Mouse (Mus musculus): Measurements from ENCODE around the gene Wsb2. TPM values are rescaled to one million over a fixed set of nuclear protein-coding genes. Genes with fewer than 3 reads are reported as not detected.
A peak's percentile ranks its signal among the peaks of the same experiment; 100 is the strongest.

Wsb2 gene
- 7.5 and 29.6 TPM in 2 replicates for polyA plus RNA-seq (2012; ENCODE audit: insufficient read depth, low replicate concordance)

GRCm38 (mm10) chr5:117357129-117357477 lies at the start of gene Wsb2:
TSS of gene Wsb2 (plus strand) at chr5:117357304.
- TF ChIP-seq FLI1 (IDR thresholded peaks at IDR 0.05; ENCODE audit: low read length): no peak
- TF ChIP-seq GATA1 (IDR thresholded peaks at IDR 0.05; ENCODE audit: borderline replicate concordance, low read length): no peak
- Histone ChIP-seq H3K27me3 (replicated peaks) (peaks cover 31% of the 10 kb centered on the region), H3K4me3 (replicated peaks) (peak within 1 kb of the TSS; percentile 93), H3K4me1 (peaks cover 67% of the 10 kb centered on the region), H3K9me3 (no peaks in the 10 kb centered on the region), H3K36me3 (replicated peaks; ENCODE audit: low read length) (no peaks in the 10 kb centered on the region)

DNA sequence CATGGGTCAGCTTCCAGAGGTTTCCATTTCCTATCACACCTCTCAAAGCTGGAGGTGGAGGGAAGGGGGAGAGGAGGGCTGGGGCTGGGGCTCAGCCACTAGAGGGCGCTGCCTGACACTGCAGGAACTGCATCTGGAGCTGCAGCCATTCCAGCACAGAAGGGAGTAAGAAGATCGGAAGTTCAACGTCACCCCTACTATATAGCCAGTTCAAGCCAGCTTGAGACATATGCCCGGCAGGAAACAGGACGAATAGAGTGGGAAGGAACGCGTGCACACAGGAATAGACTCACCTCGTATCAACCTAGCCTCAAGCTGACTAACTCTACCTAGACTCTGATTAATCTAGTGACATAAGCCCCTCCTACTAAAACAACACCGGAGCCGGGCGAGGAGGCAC lies 49.4 kb upstream of the Wsb2 start:
- Histone ChIP-seq H3K9me3 (peaks cover 6% of the 10 kb centered on the region; the same call in 1 of the 2 replicates), H3K27me3 (replicated peaks) (peaks cover 15% of the 10 kb centered on the region), H3K36me3 (replicated peaks; ENCODE audit: low read length) (no peaks in the 10 kb centered on the region), H3K4me1 (peaks cover 6% of the 10 kb centered on the region), H3K4me3 (replicated peaks) (peak overlapping the region; percentile 84)
- no peak for TF ChIP-seq FLI1 (IDR thresholded peaks at IDR 0.05; ENCODE audit: low read length)
- no peak for TF ChIP-seq GATA1 (IDR thresholded peaks at IDR 0.05; ENCODE audit: borderline replicate concordance, low read length)

GRCm38 (mm10) chr5:117313420-117313819 lies 43.7 kb upstream of the Wsb2 start:
- Histone ChIP-seq H3K27me3 (replicated peaks) (peaks cover 54% of the 10 kb centered on the region), H3K4me1 (no peaks in the 10 kb centered on the region), H3K9me3 (peaks cover 7% of the 10 kb centered on the region; the same call in 1 of the 2 replicates), H3K4me3 (replicated peaks) (peak overlapping the region; percentile 62), H3K36me3 (replicated peaks; ENCODE audit: low read length) (no peaks in the 10 kb centered on the region)
- TF ChIP-seq FLI1 (IDR thresholded peaks at IDR 0.05; ENCODE audit: low read length): no peak
- no peak for TF ChIP-seq GATA1 (IDR thresholded peaks at IDR 0.05; ENCODE audit: borderline replicate concordance, low read length)

DNA sequence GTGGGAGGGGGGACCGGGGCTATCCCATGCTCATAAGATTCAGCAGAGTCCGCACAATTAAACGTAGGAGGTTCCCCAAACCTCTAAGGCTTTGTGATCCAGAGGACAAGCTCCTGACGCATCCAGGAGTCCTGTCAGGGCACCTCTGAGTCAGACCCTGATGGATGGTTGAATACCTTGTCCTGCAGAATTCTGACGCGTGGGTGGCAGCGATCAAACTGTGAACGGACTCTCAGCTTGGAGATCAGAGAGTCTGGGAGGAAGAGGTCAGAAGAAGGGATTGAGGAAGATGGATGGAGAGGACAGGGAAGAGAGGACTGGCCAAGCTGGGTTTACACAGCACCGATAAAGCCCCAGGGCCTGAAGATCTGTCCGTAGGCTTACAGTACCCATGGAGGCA lies 43.2 kb upstream of the Wsb2 start:
- H3K9me3 ChIP-seq: peaks cover 7% of the 10 kb centered on the region; the same call in 1 of the 2 replicates
- no peak for TF ChIP-seq GATA1 (IDR thresholded peaks at IDR 0.05; ENCODE audit: borderline replicate concordance, low read length)
- no peak for TF ChIP-seq FLI1 (IDR thresholded peaks at IDR 0.05; ENCODE audit: low read length)
- H3K36me3 ChIP-seq (replicated peaks; ENCODE audit: low read length): no peaks in the 10 kb centered on the region
- H3K4me1 ChIP-seq: peaks cover 4% of the 10 kb centered on the region
- H3K27me3 ChIP-seq (replicated peaks): peaks cover 59% of the 10 kb centered on the region
- H3K4me3 ChIP-seq (replicated peaks): no peak overlapping the region

DNA sequence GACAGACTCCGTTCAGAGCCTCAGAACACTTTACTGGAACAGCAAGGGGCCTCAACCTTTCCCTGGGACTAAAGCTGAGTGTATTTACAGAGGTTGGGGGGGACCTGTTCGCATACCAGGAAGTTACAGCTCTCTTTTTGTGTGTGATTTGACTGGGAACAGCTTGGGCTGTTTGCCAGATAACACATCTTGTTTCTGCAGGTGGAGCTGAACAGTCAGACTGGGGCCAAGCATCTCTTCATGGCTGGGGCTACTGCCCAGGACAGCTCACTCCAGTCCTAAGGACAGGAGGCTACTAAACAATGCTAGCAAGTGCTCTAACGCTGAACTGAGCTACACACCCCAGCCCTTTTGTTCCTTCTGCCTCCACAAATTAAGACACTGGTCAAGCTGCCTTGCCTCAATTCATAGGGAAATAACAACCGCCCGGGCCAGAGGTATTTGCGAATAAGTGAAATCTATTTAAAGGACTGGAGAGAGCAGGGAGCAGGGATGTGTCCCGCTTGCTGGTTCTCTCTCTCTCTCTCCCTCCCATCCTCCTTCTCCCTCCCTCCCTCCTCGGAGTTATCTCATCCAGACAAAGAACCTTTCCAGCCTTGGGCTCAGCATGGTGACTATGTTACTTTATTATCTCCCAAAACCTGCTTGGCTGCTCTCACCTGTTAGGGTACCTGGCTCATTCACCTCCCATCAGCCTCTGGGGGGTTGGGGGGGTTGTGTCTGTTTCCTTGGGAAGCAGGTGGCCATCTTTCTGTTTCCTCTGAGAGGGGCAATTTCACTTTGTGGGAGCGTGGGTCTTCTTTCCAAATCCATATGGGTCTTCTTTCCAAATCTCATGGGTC lies 42.3 kb upstream of the Wsb2 start:
- H3K4me3 ChIP-seq (replicated peaks): no peak overlapping the region
- no peaks in the 10 kb centered on the region for H3K36me3 ChIP-seq (replicated peaks; ENCODE audit: low read length)
- H3K9me3 ChIP-seq: peaks cover 7% of the 10 kb centered on the region; the same call in 1 of the 2 replicates
- H3K27me3 ChIP-seq (replicated peaks): peaks cover 67% of the 10 kb centered on the region
- TF ChIP-seq GATA1 (IDR thresholded peaks at IDR 0.05; ENCODE audit: borderline replicate concordance, low read length) (no peak), FLI1 (IDR thresholded peaks at IDR 0.05; ENCODE audit: low read length) (no peak)
- peaks cover 13% of the 10 kb centered on the region for H3K4me1 ChIP-seq

DNA sequence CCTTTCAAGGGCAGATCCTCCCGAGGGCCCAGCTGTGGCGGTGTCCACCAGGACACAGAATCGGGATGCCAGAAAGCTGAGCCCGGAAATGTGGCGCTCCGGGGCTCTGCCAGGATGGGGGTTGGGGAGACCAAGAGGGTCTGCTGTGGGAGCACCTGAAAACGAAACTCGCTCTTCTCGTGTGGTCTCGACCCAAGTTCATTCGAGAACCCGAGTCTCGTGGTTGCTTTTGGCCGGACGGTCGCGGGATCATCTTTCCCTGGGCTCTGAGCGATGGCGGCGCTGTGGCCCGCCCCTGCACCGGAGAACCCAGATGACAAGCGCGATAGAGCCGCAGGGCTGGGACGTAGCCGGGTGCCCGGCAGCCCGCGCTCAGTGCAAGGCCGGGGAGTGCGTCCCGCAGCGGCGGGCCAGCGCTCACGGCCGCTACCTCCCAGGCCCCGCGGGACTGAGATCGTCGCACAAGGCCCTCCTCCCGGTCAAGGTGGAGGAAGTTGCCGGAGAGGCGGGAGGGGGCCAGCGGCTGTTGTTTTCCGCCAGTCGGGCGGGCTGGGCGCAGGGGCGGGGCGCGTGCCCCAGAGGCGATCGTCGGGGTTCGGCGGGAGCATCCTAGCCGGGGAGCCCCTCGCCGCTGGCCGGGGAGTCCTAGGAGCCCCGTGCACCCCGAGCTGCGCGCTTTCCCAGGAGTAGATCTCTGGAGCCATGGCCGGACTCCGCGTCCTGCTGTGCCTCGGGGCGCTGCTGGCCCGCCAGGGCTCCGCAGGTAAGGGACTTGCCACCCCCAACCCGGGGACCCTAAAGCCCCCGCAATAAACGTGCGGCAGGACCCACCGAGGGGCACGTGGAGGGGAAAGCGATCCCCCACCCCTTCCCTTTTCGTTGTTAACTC lies 38.1 kb upstream of the Wsb2 start, which contains the start of gene Vsig10:
TSS of gene Vsig10 (plus strand) at position 343 of the 889 bp plus-strand sequence.
- TF ChIP-seq FLI1 (IDR thresholded peaks at IDR 0.05; ENCODE audit: low read length) (no peak), GATA1 (IDR thresholded peaks at IDR 0.05; ENCODE audit: borderline replicate concordance, low read length) (no peak)
- H3K27me3 ChIP-seq (replicated peaks): peaks cover 89% of the 10 kb centered on the region
- H3K9me3 ChIP-seq: peaks cover 7% of the 10 kb centered on the region; the same call in 1 of the 2 replicates
- H3K4me3 ChIP-seq (replicated peaks): peak within 1 kb of the TSS; percentile 88
- peaks cover 16% of the 10 kb centered on the region for H3K4me1 ChIP-seq
- H3K36me3 ChIP-seq (replicated peaks; ENCODE audit: low read length): no peaks in the 10 kb centered on the region

DNA sequence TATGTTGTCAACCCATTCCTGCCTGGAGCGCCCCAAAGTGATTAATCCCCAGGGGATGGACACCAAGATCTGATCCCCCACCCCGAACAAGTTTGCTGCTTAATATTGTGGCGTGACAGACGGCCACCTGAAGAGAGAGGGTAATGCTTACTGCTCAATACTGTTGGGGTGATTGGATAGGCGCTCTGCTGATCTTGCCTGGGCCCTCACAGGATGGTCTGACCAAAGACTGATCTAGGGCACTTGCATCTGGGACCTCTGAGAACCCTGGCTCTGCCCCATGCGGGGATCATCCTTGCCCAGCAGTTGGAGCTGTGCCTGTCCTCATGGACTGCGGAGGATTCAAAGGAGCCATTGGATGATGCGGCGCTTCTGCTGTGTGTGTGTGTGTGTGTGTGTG lies 33.4 kb upstream of the Wsb2 start:
- Histone ChIP-seq H3K4me1 (peaks cover 13% of the 10 kb centered on the region), H3K36me3 (replicated peaks; ENCODE audit: low read length) (no peaks in the 10 kb centered on the region), H3K27me3 (replicated peaks) (peaks cover 59% of the 10 kb centered on the region), H3K4me3 (replicated peaks) (no peak overlapping the region), H3K9me3 (no peaks in the 10 kb centered on the region)
- TF ChIP-seq FLI1 (IDR thresholded peaks at IDR 0.05; ENCODE audit: low read length): no peak
- no peak for TF ChIP-seq GATA1 (IDR thresholded peaks at IDR 0.05; ENCODE audit: borderline replicate concordance, low read length)

DNA sequence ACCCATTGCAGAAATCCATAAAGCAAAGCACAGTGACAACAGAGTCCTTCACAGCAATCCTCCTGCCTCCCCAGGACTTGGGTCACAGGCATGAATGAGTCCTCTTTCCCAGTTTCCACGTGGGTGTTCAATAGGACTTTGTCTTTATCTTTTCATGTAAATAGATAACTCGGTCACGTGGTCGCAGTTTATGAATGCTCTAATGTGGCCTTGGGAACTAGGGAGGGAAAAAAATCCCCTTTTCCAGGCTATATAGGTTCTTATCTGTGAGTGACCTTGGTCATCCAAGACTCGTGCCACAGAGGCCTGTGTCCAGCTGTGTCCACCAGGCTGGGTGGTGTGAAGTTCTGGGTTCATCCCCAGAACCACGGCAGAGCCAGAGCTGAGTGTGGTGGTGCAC lies 30.7 kb upstream of the Wsb2 start:
- Histone ChIP-seq H3K4me3 (replicated peaks) (no peak overlapping the region), H3K36me3 (replicated peaks; ENCODE audit: low read length) (no peaks in the 10 kb centered on the region), H3K9me3 (no peaks in the 10 kb centered on the region), H3K4me1 (no peaks in the 10 kb centered on the region), H3K27me3 (replicated peaks) (peaks cover 45% of the 10 kb centered on the region)
- TF ChIP-seq GATA1 (IDR thresholded peaks at IDR 0.05; ENCODE audit: borderline replicate concordance, low read length) (no peak), FLI1 (IDR thresholded peaks at IDR 0.05; ENCODE audit: low read length) (no peak)

- peaks cover 37% of the 10 kb centered on the region for H3K27me3 ChIP-seq (replicated peaks)
- no peaks in the 10 kb centered on the region for H3K4me1 ChIP-seq
- H3K36me3 ChIP-seq (replicated peaks; ENCODE audit: low read length): no peaks in the 10 kb centered on the region
- no peak overlapping the region for H3K4me3 ChIP-seq (replicated peaks)
- TF ChIP-seq FLI1 (IDR thresholded peaks at IDR 0.05; ENCODE audit: low read length) (no peak), GATA1 (IDR thresholded peaks at IDR 0.05; ENCODE audit: borderline replicate concordance, low read length) (no peak)
- H3K9me3 ChIP-seq: peaks cover 6% of the 10 kb centered on the region
Measured at GRCm38 (mm10) chr5:117330457-117330856, 26.6 kb upstream of the Wsb2 start.

All from megakaryocyte, embryonic 14.5 days (primary cell).